Mouse (Mus musculus): ENCODE measurements around the gene Arsg. TPM values are rescaled to one million over a fixed set of nuclear protein-coding genes. Genes with fewer than 3 reads are reported as not detected.

The Arsg gene
- 2.4 TPM for polyA plus RNA-seq (2014; fragmentation: Illumina TruSeq; extraction: RNeasy Lipid Tissue Mini Kit (QIAGEN cat#74804); ENCODE audit: low read depth, low replicate concordance)

GRCm38 (mm10) chr11:109473171-109474085 lies at the start of gene Arsg, which contains the start of gene Slc16a6:
Arsg (plus strand) TSS chr11:109473374.
Slc16a6 (minus strand) TSS chr11:109473598.

DNA sequence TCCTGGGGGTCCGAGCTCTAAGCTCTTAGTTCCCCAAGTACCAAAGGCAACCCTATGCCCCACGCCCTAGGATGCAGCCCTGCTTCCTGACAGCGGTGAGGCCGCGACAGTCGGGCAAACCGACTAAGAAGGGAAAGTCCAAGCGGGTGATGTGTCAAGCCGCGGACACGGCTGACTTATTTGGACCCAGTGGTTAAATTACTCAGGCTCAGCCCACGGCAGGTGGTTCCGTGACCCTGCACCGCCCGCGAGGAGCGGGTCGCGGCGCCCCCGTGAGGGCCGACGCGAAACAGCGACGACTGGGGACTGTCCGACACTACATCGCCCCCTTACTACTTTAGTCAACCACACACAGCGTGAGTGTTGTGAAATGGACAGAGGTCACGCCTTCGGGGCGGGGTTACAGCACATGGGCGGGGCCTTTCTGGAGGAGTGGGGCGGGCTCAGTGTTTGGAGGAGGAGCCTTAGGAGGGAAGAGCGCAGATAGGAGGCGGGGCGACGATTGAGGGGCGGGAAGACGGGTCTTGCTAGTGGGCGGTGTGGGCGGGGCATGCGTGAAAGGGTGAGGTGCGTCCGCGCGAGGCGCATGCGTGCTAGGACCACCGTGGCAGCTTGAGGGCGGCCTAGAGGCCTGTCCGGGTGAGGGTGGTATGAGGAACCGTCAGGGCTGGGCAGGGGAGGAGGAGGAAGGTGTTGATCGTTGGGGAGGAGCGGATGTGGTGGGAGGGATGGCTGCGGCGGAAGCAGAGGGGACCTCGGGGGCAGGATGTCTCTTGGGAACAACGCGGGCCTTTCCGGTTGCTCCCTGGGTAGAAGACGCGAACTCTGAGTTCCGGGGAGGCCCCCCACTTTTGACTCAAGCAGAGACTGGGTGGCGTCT lies 47.5 kb upstream of the Arsg start, which contains the start of gene Amz2:
Gene Amz2 (plus strand): TSS at position 555 of the 880 bp plus-strand sequence.

DNA sequence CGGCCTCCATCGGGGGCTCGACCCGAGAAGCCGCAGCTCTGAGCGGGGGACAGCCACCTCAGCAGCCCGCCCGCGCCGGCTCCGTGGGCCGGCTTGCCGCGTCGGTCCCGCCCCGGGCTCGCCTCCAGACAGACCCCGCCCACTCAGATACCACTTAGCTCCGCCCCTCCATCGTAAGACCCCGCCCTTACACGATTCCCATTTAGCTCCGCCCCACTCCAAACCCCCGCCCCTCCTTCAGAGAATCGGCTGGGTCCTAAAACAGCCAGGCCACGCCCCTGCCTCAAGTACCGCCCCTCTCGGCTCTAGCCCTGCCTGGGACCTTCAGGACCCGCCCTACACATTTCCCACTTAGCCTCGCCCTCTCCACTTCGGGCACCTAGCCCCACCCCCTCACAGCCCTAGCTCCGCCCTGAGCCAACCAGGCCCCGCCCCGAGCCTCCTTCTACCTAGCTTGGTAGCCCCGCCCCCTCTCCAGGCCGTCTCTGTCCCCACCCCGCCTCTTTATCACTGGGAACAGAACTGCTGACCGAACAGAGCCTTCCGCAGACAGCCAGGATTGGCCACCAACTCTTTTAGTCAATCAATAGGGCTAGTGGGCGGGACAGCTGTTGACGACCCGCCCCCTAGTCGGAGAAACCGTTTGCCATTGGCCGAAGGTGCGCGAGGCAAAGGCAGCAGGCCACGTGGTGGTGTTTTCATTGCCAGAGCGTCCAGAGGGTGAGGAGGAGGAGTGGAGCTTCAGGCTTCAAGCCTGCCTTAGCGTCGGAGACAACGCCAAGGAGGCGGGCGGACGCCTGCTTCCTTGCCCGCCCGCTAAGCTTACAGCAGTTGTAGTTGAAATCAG lies 138.4 kb downstream of the Arsg start, which contains the start of gene Wipi1:
Gene Wipi1 (minus strand): TSS at position 665 of the 847 bp plus-strand sequence.

Other genes starting within 250 kb of the Arsg start
- gene Rgs9, start 175.2 kb upstream of the Arsg start, polyA plus RNA-seq (2014; fragmentation: Illumina TruSeq; extraction: RNeasy Lipid Tissue Mini Kit (QIAGEN cat#74804); ENCODE audit: low read depth, low replicate concordance) = 0.60 TPM
- 27.5 TPM for gene Gna13, start 110.5 kb upstream of the Arsg start, polyA plus RNA-seq (2014; fragmentation: Illumina TruSeq; extraction: RNeasy Lipid Tissue Mini Kit (QIAGEN cat#74804); ENCODE audit: low read depth, low replicate concordance)
- gene 9930022D16Rik, start 59.5 kb upstream of the Arsg start, polyA plus RNA-seq (2014; fragmentation: Illumina TruSeq; extraction: RNeasy Lipid Tissue Mini Kit (QIAGEN cat#74804); ENCODE audit: low read depth, low replicate concordance) = not detected
- 370 TPM for gene Amz2, start 47.4 kb upstream of the Arsg start, polyA plus RNA-seq (2014; fragmentation: Illumina TruSeq; extraction: RNeasy Lipid Tissue Mini Kit (QIAGEN cat#74804); ENCODE audit: low read depth, low replicate concordance)
- gene Slc16a6, start 224 bp downstream of the Arsg start, polyA plus RNA-seq (2014; fragmentation: Illumina TruSeq; extraction: RNeasy Lipid Tissue Mini Kit (QIAGEN cat#74804); ENCODE audit: low read depth, low replicate concordance) = 4.4 TPM
- 25.1 TPM for gene Wipi1, start 138.6 kb downstream of the Arsg start, polyA plus RNA-seq (2014; fragmentation: Illumina TruSeq; extraction: RNeasy Lipid Tissue Mini Kit (QIAGEN cat#74804); ENCODE audit: low read depth, low replicate concordance)
- 135 TPM for gene Prkar1a, start 176.0 kb downstream of the Arsg start, polyA plus RNA-seq (2014; fragmentation: Illumina TruSeq; extraction: RNeasy Lipid Tissue Mini Kit (QIAGEN cat#74804); ENCODE audit: low read depth, low replicate concordance)
- 6.9 TPM for gene Fam20a, start 248.9 kb downstream of the Arsg start, polyA plus RNA-seq (2014; fragmentation: Illumina TruSeq; extraction: RNeasy Lipid Tissue Mini Kit (QIAGEN cat#74804); ENCODE audit: low read depth, low replicate concordance)